Mouse (Mus musculus) forebrain, embryonic 15.5 days (tissue): ENCODE measurements around the gene Rsad2. TPM values are rescaled to one million over a fixed set of nuclear protein-coding genes. Genes with fewer than 3 reads are reported as not detected.

Experiments
- ATAC-seq: fragments of 200-750 bp; cut with Nextera tagmentation; replicated peaks from 2 replicates; pipeline ENCODE4 v1.8.0; 2017; ENCODE audit warnings: mild to moderate bottlenecking, moderate TSS enrichment, moderate library complexity
- H3K27ac ChIP-seq: fragments of 300-500 bp; sonication (generic); replicated peaks from 2 replicates; pipeline ENCODE4 v1.5.1; 2015; ENCODE audit warnings: mild to moderate bottlenecking, inconsistent platforms
- H3K27me3 ChIP-seq: fragments of 300-500 bp; sonication (generic); 2 replicates; pipeline ENCODE4 v1.6.1; 2015; ENCODE audit warnings: inconsistent platforms
- H3K36me3 ChIP-seq: fragments of 300-500 bp; sonication (generic); 2 replicates; pipeline ENCODE4 v1.6.1; 2015; ENCODE audit warnings: mild to moderate bottlenecking, inconsistent platforms
- H3K4me1 ChIP-seq: fragments of 300-500 bp; sonication (generic); 2 replicates; pipeline ENCODE4 v1.6.1; 2015; ENCODE audit warnings: inconsistent platforms
- H3K4me2 ChIP-seq: fragments of 300-500 bp; sonication (generic); replicated peaks from 2 replicates; pipeline ENCODE4 v1.6.1; 2015; ENCODE audit warnings: mild to moderate bottlenecking, inconsistent platforms
- H3K4me3 ChIP-seq: fragments of 300-500 bp; sonication (generic); 2 replicates; pipeline ENCODE4 v1.5.1; 2015; ENCODE audit warnings: mild to moderate bottlenecking, inconsistent platforms
- H3K9ac ChIP-seq: fragments of 300-500 bp; sonication (generic); replicated peaks from 2 replicates; pipeline ENCODE4 v1.6.1; 2015; ENCODE audit warnings: mild to moderate bottlenecking, inconsistent platforms
- H3K9me3 ChIP-seq: fragments of 300-500 bp; sonication (generic); 2 replicates; pipeline ENCODE4 v1.6.1; 2016; ENCODE audit warnings: inconsistent platforms
- WGBS: fragments of 180-500 bp; shearing (Covaris S2); methylation state at CpG from one replicate; pipeline ENCODE4 v1.1.7; 2015; ENCODE audit warnings: mixed read lengths; 5-methylcytosine and 5-hydroxymethylcytosine counted together
- microRNA-seq: library from miRNA; unstranded; fragments of <30 nt; microRNA quantifications from one replicate; pipeline ENCODE4, GENCODE M21; 2016
- polyA plus RNA-seq: library from polyadenylated mRNA; unstranded; fragments of >200 nt; fragmentation: Nextera tagmentation; extraction: Ambion mirVana; gene quantifications from 2 replicates; pipeline ENCODE4 v1.2.1, GENCODE M21; 2015

Gene Rsad2
- polyA plus RNA-seq, 1 experiment from 2014 or later = 0.43 TPM

DNA sequence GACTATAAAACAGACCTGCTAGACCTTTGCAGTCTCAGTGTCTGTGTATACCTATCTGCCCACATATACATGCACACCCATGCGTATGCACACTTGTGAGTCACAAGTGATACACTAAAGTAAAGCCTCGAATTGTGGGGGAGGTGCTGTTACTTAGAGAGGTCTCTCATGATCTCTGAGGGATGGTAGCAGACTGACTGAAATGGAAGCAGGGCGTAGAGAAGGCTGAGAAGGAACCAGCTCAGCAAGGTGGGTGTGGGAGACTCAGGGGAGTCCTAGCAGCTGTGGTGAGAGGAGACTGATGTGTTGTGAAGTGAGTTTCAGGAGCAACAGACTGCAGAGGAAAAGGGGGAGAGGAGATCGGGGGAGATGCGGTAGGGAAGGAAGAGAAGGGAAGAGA lies 63.0 kb downstream of the Rsad2 start:
- Histone ChIP-seq H3K9me3 (no peaks in the 10 kb centered on the region), H3K9ac (no peak overlapping the region), H3K36me3 (peaks cover 12% of the 10 kb centered on the region), H3K4me2 (no peak overlapping the region), H3K27me3 (no peaks in the 10 kb centered on the region), H3K4me3 (no peak overlapping the region), H3K4me1 (peaks cover 18% of the 10 kb centered on the region), H3K27ac (no peak overlapping the region)
- WGBS = 88% methylated on average over 5 of the region's 5 CpGs
- ATAC-seq = no peak

Small RNAs within 50 kb of the gene (microRNA-seq; reads per million reads assigned to microRNA genes)
- 2.6 reads per million, percentile 4 among the genes with 10 or more reads in this experiment for gene Mir6538

Other genes with a start within 250 kb of the Rsad2 start
- gene Rnf144a, start 41.2 kb downstream of the Rsad2 start, polyA plus RNA-seq = 39.6 and 40.2 TPM in 2 replicates
- gene Cmpk2, start 12.8 kb upstream of the Rsad2 start, polyA plus RNA-seq = 10.4 and 11.5 TPM in 2 replicates